Mouse (Mus musculus) hindbrain, embryonic 13.5 days (tissue): ENCODE measurements around the gene Kif18b. TPM values are rescaled to one million over a fixed set of nuclear protein-coding genes. Genes with fewer than 3 reads are reported as not detected.

Experiments
- ATAC-seq: fragments of 200-750 bp; cut with Nextera tagmentation; 2 replicates; pipeline ENCODE4 v1.8.0; 2017; ENCODE audit warnings: moderate TSS enrichment; ENCODE audit not compliant: low FRiP score
- H3K27ac ChIP-seq: fragments of 300-500 bp; sonication (generic); 2 replicates; pipeline ENCODE4 v1.5.1; 2015; ENCODE audit warnings: inconsistent platforms, mild to moderate bottlenecking, moderate library complexity
- H3K27me3 ChIP-seq: fragments of 300-500 bp; sonication (generic); 2 replicates; pipeline ENCODE4 v1.6.1; 2015; ENCODE audit warnings: mild to moderate bottlenecking, inconsistent platforms
- H3K36me3 ChIP-seq: fragments of 300-500 bp; sonication (generic); 2 replicates; pipeline ENCODE4 v1.6.1; 2015; ENCODE audit warnings: mild to moderate bottlenecking, inconsistent platforms
- H3K4me1 ChIP-seq: fragments of 300-500 bp; sonication (generic); replicated peaks from 2 replicates; pipeline ENCODE4 v1.6.1; 2015; ENCODE audit warnings: inconsistent platforms
- H3K4me2 ChIP-seq: fragments of 300-500 bp; sonication (generic); 2 replicates; pipeline ENCODE4 v1.6.1; 2015; ENCODE audit warnings: inconsistent platforms, mild to moderate bottlenecking, moderate library complexity
- H3K4me3 ChIP-seq: fragments of 300-500 bp; sonication (generic); 2 replicates; pipeline ENCODE4 v1.5.1; 2015; ENCODE audit warnings: mild to moderate bottlenecking, inconsistent platforms
- H3K9ac ChIP-seq: fragments of 300-500 bp; sonication (generic); 2 replicates; pipeline ENCODE4 v1.6.1; 2015; ENCODE audit warnings: mild to moderate bottlenecking, inconsistent platforms
- H3K9me3 ChIP-seq: fragments of 300-500 bp; sonication (generic); 2 replicates; pipeline ENCODE4 v1.6.1; 2016; ENCODE audit warnings: inconsistent platforms
- WGBS: fragments of 180-500 bp; shearing (Covaris S2); methylation state at CpG from one replicate; pipeline ENCODE4 v1.1.7; 2015; 5-methylcytosine and 5-hydroxymethylcytosine counted together
- polyA plus RNA-seq: library from polyadenylated mRNA; unstranded; fragments of >200 nt; fragmentation: Nextera tagmentation; extraction: Ambion mirVana; gene quantifications from 2 replicates; pipeline ENCODE4 v1.2.1, GENCODE M21; 2015

Kif18b gene
- polyA plus RNA-seq, 1 experiment from 2014 or later = 2.4 TPM

DNA sequence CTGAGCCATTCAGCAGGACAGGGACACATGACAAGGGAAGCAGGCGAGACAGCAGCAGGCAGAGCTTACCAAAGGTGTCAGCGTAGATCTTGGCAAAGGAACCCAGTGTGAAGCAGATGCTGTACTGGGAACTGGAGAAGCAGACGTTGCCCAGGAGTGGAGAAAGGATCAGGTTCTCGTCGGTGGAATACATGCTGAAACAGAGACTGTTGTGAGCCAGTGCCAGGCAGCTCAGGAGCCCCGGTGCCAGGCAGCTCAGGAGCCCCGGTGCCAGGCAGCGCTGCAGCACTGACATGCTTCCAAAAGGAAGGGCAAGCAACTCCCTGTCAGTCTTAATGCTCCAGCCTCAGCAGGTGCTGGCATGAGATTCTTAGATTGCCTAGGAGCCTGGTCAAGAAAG, 65.0 kb downstream of the Kif18b start:
- ATAC-seq = no peak
- Histone ChIP-seq H3K4me3 (no peak overlapping the region), H3K4me1 (no peaks in the 10 kb centered on the region), H3K27me3 (no peaks in the 10 kb centered on the region), H3K9me3 (no peaks in the 10 kb centered on the region), H3K27ac (no peak overlapping the region), H3K36me3 (peaks cover 91% of the 10 kb centered on the region), H3K4me2 (no peak overlapping the region), H3K9ac (no peak overlapping the region)
- WGBS = 95% methylated on average over 8 of the region's 8 CpGs

DNA sequence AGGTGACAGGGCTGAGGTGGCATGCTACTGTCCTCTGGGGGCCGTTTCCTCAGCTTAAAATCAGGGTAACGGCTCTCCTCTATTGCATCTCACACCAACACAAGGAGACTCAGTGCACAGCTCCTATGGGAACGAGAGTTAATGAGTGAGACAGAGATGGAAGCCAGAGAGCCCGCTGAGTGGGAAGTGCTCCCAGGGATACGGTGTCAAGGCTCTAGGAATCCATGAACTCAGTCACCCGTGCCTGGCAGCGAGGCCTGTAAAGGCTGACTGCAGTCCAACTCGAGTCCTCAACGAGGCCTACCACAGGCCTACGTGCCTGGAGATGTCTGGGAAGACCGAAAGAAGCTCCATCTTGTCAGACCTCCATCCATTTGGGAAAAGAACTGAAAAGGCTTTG, 66.0 kb downstream of the Kif18b start:
- 82% methylated on average over 11 of the region's 11 CpGs for WGBS
- Histone ChIP-seq H3K36me3 (peaks cover 97% of the 10 kb centered on the region), H3K27me3 (no peaks in the 10 kb centered on the region), H3K9ac (no peak overlapping the region), H3K4me3 (no peak overlapping the region), H3K27ac (no peak overlapping the region), H3K9me3 (no peaks in the 10 kb centered on the region), H3K4me1 (no peaks in the 10 kb centered on the region), H3K4me2 (no peak overlapping the region)
- ATAC-seq = no peak

DNA sequence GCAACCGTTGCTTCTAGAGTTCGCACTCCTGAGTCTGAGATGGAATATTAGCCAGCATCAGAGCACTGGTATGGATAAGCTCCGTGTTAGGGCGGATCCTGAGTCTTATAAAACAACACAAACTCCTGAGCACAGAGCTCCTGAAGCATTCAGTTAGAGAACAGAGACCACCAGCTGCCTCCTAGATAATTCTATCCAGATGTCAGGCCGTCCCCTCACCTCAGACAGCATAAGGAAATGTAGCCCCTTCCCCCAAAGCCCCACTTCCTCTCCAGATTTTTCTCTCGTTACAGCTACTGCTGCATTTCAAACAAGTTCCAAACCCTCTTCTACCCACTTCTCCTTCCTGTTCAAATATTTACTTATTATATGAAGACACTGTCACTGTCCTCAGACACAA, 69.0 kb downstream of the Kif18b start:
- no peak overlapping the region for H3K4me3 ChIP-seq
- no peaks in the 10 kb centered on the region for H3K27me3 ChIP-seq
- H3K4me1 ChIP-seq = no peaks in the 10 kb centered on the region
- H3K4me2 ChIP-seq = no peak overlapping the region
- no peaks in the 10 kb centered on the region for H3K9me3 ChIP-seq
- no peak for ATAC-seq
- H3K36me3 ChIP-seq = peaks cover 95% of the 10 kb centered on the region
- 86% methylated on average over 6 of the region's 6 CpGs for WGBS
- H3K9ac ChIP-seq = no peak overlapping the region
- no peak overlapping the region for H3K27ac ChIP-seq

Other genes with a start within 250 kb of the Kif18b start
- gene Ccdc43, start 227.3 kb downstream of the Kif18b start, polyA plus RNA-seq = 38.4 and 39.4 TPM in 2 replicates
- 27.6 and 35.7 TPM in 2 replicates for gene Adam11, start 163.7 kb downstream of the Kif18b start, polyA plus RNA-seq
- gene Gjc1, start 105.4 kb downstream of the Kif18b start, polyA plus RNA-seq = 43.8 and 44.8 TPM in 2 replicates
- gene Higd1b, start 89.3 kb downstream of the Kif18b start, polyA plus RNA-seq = 2.4 and 4.2 TPM in 2 replicates
- 149 and 151 TPM in 2 replicates for gene Eftud2, start 44.1 kb downstream of the Kif18b start, polyA plus RNA-seq
- gene Ccdc103, start 43.9 kb downstream of the Kif18b start, polyA plus RNA-seq = 2.0 TPM in 2 replicates
- gene Fam187a, start 40.0 kb downstream of the Kif18b start, polyA plus RNA-seq = not detected in 2 replicates
- 0.12 and 0.18 TPM in 2 replicates for gene Gfap, start 24.2 kb downstream of the Kif18b start, polyA plus RNA-seq
- gene C1ql1, start 21.6 kb upstream of the Kif18b start, polyA plus RNA-seq = 5.2 and 5.7 TPM in 2 replicates
- 37.8 and 44.5 TPM in 2 replicates for gene Nmt1, start 103.1 kb upstream of the Kif18b start, polyA plus RNA-seq
- 164 and 165 TPM in 2 replicates for gene Dcakd, start 103.2 kb upstream of the Kif18b start, polyA plus RNA-seq
- 1.5 and 1.9 TPM in 2 replicates for gene Plcd3, start 176.5 kb upstream of the Kif18b start, polyA plus RNA-seq
- gene Acbd4, start 176.6 kb upstream of the Kif18b start, polyA plus RNA-seq = 7.3 and 9.0 TPM in 2 replicates
- gene Hexim1, start 191.1 kb upstream of the Kif18b start, polyA plus RNA-seq = 3.6 and 4.3 TPM in 2 replicates
- gene Hexim2, start 207.3 kb upstream of the Kif18b start, polyA plus RNA-seq = 21.3 and 22.3 TPM in 2 replicates
- gene Fmnl1, start 246.0 kb upstream of the Kif18b start, polyA plus RNA-seq = 3.1 and 3.3 TPM in 2 replicates